Mouse (Mus musculus): Measurements from ENCODE around the gene Dnajb2. TPM values are rescaled to one million over a fixed set of nuclear protein-coding genes. Genes with fewer than 3 reads are reported as not detected.

The Dnajb2 gene
- polyA plus RNA-seq (2015; fragmentation: Nextera tagmentation; extraction: Ambion mirVana), result 72.4 and 86.4 TPM in 2 replicates

DNA sequence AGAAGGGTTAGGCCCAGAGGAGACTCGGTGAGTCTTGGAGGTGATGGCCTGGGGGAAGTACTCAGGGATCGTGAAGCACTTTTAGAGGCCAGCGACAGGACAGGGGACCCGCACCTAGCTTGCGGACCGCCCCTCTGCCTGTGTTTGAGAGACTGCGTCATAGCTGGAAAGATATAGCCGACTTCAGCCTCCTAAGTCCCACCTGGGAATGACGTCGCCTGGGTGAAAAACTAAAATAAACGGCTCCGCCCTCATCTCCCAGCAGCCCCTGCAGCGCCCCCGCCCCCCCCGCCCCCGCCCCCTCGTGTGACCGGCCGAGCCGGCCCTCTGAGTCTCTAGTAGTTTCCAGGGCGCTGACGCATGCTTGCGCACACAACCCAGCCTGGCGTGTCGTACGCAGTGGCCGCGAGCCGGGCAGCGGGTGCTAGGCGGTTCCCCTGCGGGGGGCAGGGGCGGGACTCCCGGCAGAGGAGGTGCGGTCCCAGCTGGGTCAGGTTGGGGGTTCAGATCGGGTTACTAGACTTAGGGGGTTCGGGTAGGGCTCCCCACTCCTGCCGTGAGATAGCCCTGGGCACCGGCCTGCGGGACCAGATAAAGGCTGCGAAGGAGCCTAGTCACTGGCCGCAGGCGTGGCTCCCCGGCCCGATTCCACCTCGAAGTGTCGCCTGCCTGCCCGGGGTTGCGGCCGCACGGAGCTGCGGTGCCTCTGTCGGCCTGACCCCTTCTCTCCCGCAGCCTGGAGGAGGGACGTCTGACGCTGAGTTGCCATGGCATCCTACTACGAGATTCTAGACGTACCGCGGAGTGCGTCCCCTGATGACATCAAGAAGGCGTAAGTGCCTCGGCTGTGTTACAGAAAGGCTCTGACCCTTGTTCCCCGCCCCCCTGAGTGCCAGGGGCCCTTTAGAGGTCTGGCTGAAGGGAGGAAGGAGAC, at the start of gene Dnajb2:
Gene Dnajb2 (plus strand): TSS at position 290 of the 934 bp plus-strand sequence.

DNA sequence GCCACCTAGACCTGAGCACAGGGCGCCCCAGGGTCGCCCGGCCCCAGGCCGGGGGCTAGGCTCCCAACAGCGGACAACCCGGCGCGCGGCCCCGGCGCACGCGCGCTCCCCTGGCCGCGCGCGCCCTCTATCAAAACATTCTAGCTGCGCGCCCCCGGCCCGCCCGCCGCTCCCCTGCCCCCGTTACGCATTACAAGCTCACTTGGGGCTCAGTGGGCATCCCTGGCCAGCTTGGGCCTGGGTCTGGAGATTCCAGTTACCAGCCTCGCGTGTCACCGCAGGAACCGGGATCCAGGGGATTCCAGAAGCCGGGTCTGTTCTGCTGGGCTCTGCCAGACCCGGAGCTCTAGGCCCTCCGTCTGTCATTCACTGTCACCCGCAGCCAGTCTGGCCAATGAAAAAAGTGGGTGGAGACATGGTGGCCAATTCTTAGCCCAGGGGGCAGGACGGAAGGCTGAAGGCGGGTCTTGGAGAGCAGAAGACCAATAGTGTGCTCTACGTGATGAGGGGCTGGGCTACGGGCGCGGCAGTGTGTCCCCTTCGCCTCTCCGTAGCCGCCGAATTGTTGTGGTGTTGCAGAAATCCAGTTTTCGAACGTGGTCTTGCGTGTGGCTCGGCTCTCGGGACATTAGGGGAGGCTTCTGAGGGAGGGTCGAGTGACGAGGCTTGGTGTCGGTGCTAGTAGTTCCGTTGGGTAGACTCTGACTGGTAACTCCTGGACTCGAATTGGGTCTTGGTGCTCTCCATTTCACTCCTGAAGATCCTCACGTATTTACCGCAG, 44.4 kb upstream of the Dnajb2 start, which contains the start of the genes Ankzf1 and Atg9a:
Gene Ankzf1 (plus strand): TSS at position 530 of the 781 bp plus-strand sequence.
Gene Atg9a (minus strand): TSS at position 575 of the 781 bp plus-strand sequence.

GRCm38 (mm10) chr1:75210136-75211087, 25.8 kb upstream of the Dnajb2 start, which contains the start of the genes Glb1l and Stk16:
TSS of gene Glb1l (minus strand) at chr1:75210813.
TSS of gene Stk16 (plus strand) at chr1:75210838.

GRCm38 (mm10) chr1:75219531-75219930, 16.7 kb upstream of the Dnajb2 start, which contains the start of gene Tuba4a:
TSS of gene Tuba4a (minus strand) at chr1:75219865.

GRCm38 (mm10) chr1:75231664-75232152, 4.5 kb upstream of the Dnajb2 start, which contains the start of gene A630095N17Rik:
TSS of gene A630095N17Rik (minus strand) at chr1:75232102.

GRCm38 (mm10) chr1:75264091-75264880, 28.1 kb downstream of the Dnajb2 start, which contains the start of gene Ptprn:
TSS of gene Ptprn (minus strand) at chr1:75264502.

DNA sequence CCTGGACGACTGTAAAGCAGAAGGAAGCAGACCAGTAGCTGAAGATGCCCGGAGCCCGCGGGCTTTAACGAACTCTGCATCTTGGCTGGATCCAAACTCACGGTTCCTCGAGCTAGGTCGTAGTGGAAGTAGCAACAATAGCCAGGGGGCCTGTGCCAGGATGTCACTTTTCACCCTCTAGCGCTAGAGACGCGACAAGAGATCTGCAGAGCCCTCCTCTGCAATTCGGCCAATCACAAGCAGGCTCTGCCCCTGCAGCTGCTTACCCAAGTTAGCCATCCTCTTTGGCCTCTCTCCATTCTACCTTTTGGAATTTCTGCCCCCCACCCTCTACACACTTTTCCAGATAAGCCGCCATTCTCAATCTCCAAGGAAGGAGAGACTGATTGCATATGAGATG, 42.0 kb downstream of the Dnajb2 start, which contains the start of gene Resp18:
Gene Resp18 (minus strand): TSS at position 188 of the 400 bp plus-strand sequence.

Small RNAs within 50 kb of the gene (microRNA-seq; reads per million reads assigned to microRNA genes)
- not detected for gene Gm27943

Other genes with a start within 250 kb of the Dnajb2 start
- 4.5 and 4.7 TPM in 2 replicates for gene Nhej1, start 111.2 kb upstream of the Dnajb2 start, polyA plus RNA-seq (2015; fragmentation: Nextera tagmentation; extraction: Ambion mirVana)
- gene Slc23a3, start 102.5 kb upstream of the Dnajb2 start, polyA plus RNA-seq (2015; fragmentation: Nextera tagmentation; extraction: Ambion mirVana), result not detected in 2 replicates
- gene Cnppd1, start 93.7 kb upstream of the Dnajb2 start, polyA plus RNA-seq (2015; fragmentation: Nextera tagmentation; extraction: Ambion mirVana), result 32.1 and 35.5 TPM in 2 replicates
- gene Retreg2, start 93.6 kb upstream of the Dnajb2 start, polyA plus RNA-seq (2015; fragmentation: Nextera tagmentation; extraction: Ambion mirVana), result 148 and 155 TPM in 2 replicates
- gene Zfand2b, start 67.8 kb upstream of the Dnajb2 start, polyA plus RNA-seq (2015; fragmentation: Nextera tagmentation; extraction: Ambion mirVana), result 37.1 and 39.3 TPM in 2 replicates
- gene Abcb6, start 56.0 kb upstream of the Dnajb2 start, polyA plus RNA-seq (2015; fragmentation: Nextera tagmentation; extraction: Ambion mirVana), result 44.3 and 44.7 TPM in 2 replicates
- gene Ankzf1, start 44.3 kb upstream of the Dnajb2 start, polyA plus RNA-seq (2015; fragmentation: Nextera tagmentation; extraction: Ambion mirVana), result 19.4 and 20.2 TPM in 2 replicates
- gene Atg9a, start 44.2 kb upstream of the Dnajb2 start, polyA plus RNA-seq (2015; fragmentation: Nextera tagmentation; extraction: Ambion mirVana), result 66.7 and 73.9 TPM in 2 replicates
- gene Glb1l, start 25.6 kb upstream of the Dnajb2 start, polyA plus RNA-seq (2015; fragmentation: Nextera tagmentation; extraction: Ambion mirVana), result 11.7 and 17.5 TPM in 2 replicates
- 118 and 119 TPM in 2 replicates for gene Stk16, start 25.6 kb upstream of the Dnajb2 start, polyA plus RNA-seq (2015; fragmentation: Nextera tagmentation; extraction: Ambion mirVana)
- gene Tuba4a, start 16.5 kb upstream of the Dnajb2 start, polyA plus RNA-seq (2015; fragmentation: Nextera tagmentation; extraction: Ambion mirVana), result 200 and 210 TPM in 2 replicates
- gene A630095N17Rik, start 4.3 kb upstream of the Dnajb2 start, polyA plus RNA-seq (2015; fragmentation: Nextera tagmentation; extraction: Ambion mirVana), result 0.34 and 0.51 TPM in 2 replicates
- gene Ptprn, start 28.1 kb downstream of the Dnajb2 start, polyA plus RNA-seq (2015; fragmentation: Nextera tagmentation; extraction: Ambion mirVana), result 51.2 and 57.2 TPM in 2 replicates
- gene Resp18, start 42.0 kb downstream of the Dnajb2 start, polyA plus RNA-seq (2015; fragmentation: Nextera tagmentation; extraction: Ambion mirVana), result 505 and 560 TPM in 2 replicates
- 125 and 134 TPM in 2 replicates for gene Dnpep, start 81.6 kb downstream of the Dnajb2 start, polyA plus RNA-seq (2015; fragmentation: Nextera tagmentation; extraction: Ambion mirVana)
- gene Des, start 123.9 kb downstream of the Dnajb2 start, polyA plus RNA-seq (2015; fragmentation: Nextera tagmentation; extraction: Ambion mirVana), result 2.2 and 2.5 TPM in 2 replicates
- gene Speg, start 138.9 kb downstream of the Dnajb2 start, polyA plus RNA-seq (2015; fragmentation: Nextera tagmentation; extraction: Ambion mirVana), result 21.1 and 25.5 TPM in 2 replicates
- 60.4 and 69.0 TPM in 2 replicates for gene Gmppa, start 199.5 kb downstream of the Dnajb2 start, polyA plus RNA-seq (2015; fragmentation: Nextera tagmentation; extraction: Ambion mirVana)
- gene Asic4, start 214.0 kb downstream of the Dnajb2 start, polyA plus RNA-seq (2015; fragmentation: Nextera tagmentation; extraction: Ambion mirVana), result 29.7 and 33.4 TPM in 2 replicates
- 69.9 and 71.1 TPM in 2 replicates for gene Chpf, start 242.9 kb downstream of the Dnajb2 start, polyA plus RNA-seq (2015; fragmentation: Nextera tagmentation; extraction: Ambion mirVana)
- 35.9 and 43.4 TPM in 2 replicates for gene Tmem198, start 243.1 kb downstream of the Dnajb2 start, polyA plus RNA-seq (2015; fragmentation: Nextera tagmentation; extraction: Ambion mirVana)

Data from neural tube, postnatal 0 days (tissue).